Comparison of ENCODE assay signal across 19 mouse cellular contexts in the genomic region with DNA sequence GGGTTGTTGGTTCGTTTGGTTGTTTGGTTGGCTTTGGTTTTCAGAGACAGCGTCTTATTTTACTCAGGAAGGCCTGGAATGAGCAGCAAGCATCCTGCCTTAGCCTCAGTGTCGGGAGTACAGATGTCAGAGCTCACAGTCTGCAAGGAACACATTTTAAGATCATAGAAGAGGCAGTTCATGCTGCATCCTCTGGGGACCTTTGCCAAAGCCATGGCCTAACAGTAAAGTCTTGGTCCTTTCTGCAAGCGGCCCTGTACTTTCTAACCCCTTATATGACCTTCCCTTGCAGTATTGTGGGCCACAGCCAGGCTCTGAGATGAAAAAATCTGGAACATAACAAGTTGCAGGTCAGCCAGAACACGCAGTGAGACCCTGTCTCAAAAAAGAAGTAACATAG. TPM values are rescaled to one million over a fixed set of nuclear protein-coding genes. Genes with fewer than 3 reads are reported as not detected.
A peak's percentile ranks its signal among the peaks of the same experiment; 100 is the strongest.
DNase-seq lines count a peak whose midpoint lies in the region; ATAC-seq and TF ChIP-seq lines count a peak whose summit lies in the region.
"Had no signal": no experiment of that assay in that cellular context is flagged by ENCODE, and none has a peak within 500 bp of the region (broad histone marks: within the 10 kb centered on the region; RNA-seq: fewer than 3 reads in every experiment).

No protein-coding gene starts in this region.

- peaks cover 6% of the 10 kb centered on the region; the same call in 1 of the 2 replicates for H3K4me1 ChIP-seq in intestine, postnatal 0 days (replicated peaks; ENCODE audit: control insufficient read depth, insufficient read depth, low read length)
- 0 out of 2 replicates have a peak, but pooled peaks cover 3% of the 10 kb centered on the region for H3K4me1 ChIP-seq in intestine, embryonic 15.5 days (replicated peaks)
- H3K4me1 ChIP-seq: forebrain, embryonic 15.5 days; hindbrain, embryonic 15.5 days had no signal

- H3K27ac ChIP-seq in intestine, postnatal 0 days (ENCODE audit: low read depth, low read length): no peak overlapping the region
- no peak overlapping the region for H3K27ac ChIP-seq in intestine, embryonic 15.5 days
- H3K27ac ChIP-seq: embryonic facial prominence, embryonic 12.5 days; forebrain, embryonic 15.5 days; hindbrain, embryonic 15.5 days had no signal

- DNase-seq in kidney, postnatal 10 days: peak; percentile 49
- no peak for DNase-seq in kidney, adult 18-20 months
- DNase-seq in lung, postnatal 10 days: peak; percentile 19
- no peak for DNase-seq in lung, postnatal 4 days
- no peak for DNase-seq in cerebellum, adult 11 months
- DNase-seq: adrenal gland, adult 2 months; adrenal gland, postnatal 36 days; cerebellum, adult 11-12 months; cerebellum, adult 9-10 months; cerebellum, postnatal 25 days; gastrocnemius, postnatal 36 days; heart, adult 18-20 months; heart, postnatal 36 days had no signal

- H3K9me3 ChIP-seq in intestine, postnatal 0 days (ENCODE audit: control insufficient read depth): no peaks in the 10 kb centered on the region
- H3K9me3 ChIP-seq in intestine, embryonic 15.5 days: no peaks in the 10 kb centered on the region
- H3K9me3 ChIP-seq: embryonic facial prominence, embryonic 12.5 days; forebrain, embryonic 15.5 days; heart, embryonic 12.5 days; hindbrain, embryonic 15.5 days had no signal

- WGBS in intestine, postnatal 0 days: 75% methylated on average over 5 of the region's 5 CpGs
- 67% methylated on average over 5 of the region's 5 CpGs for WGBS in intestine, embryonic 15.5 days

- no peak overlapping the region for H3K9ac ChIP-seq in intestine, postnatal 0 days (ENCODE audit: low read depth, low read length)
- no peak overlapping the region for H3K9ac ChIP-seq in intestine, embryonic 15.5 days
- H3K9ac ChIP-seq: embryonic facial prominence, embryonic 12.5 days; forebrain, embryonic 15.5 days; heart, embryonic 12.5 days; hindbrain, embryonic 15.5 days had no signal

- no peaks in the 10 kb centered on the region for H3K36me3 ChIP-seq in intestine, postnatal 0 days (ENCODE audit: control insufficient read depth, insufficient read depth)
- no peaks in the 10 kb centered on the region for H3K36me3 ChIP-seq in intestine, embryonic 15.5 days
- H3K36me3 ChIP-seq: embryonic facial prominence, embryonic 12.5 days; forebrain, embryonic 15.5 days; heart, embryonic 12.5 days; hindbrain, embryonic 15.5 days had no signal

- no peaks in the 10 kb centered on the region for H3K27me3 ChIP-seq in intestine, postnatal 0 days (replicated peaks; ENCODE audit: control insufficient read depth, insufficient read depth, low read length)
- no peaks in the 10 kb centered on the region for H3K27me3 ChIP-seq in intestine, embryonic 15.5 days (replicated peaks)
- H3K27me3 ChIP-seq: embryonic facial prominence, embryonic 12.5 days; forebrain, embryonic 15.5 days; heart, embryonic 12.5 days; hindbrain, embryonic 15.5 days had no signal

- H3K4me2 ChIP-seq in intestine, postnatal 0 days (replicated peaks; ENCODE audit: low read depth): no peak overlapping the region
- H3K4me2 ChIP-seq in intestine, embryonic 15.5 days (replicated peaks): no peak overlapping the region
- H3K4me2 ChIP-seq: embryonic facial prominence, embryonic 12.5 days; forebrain, embryonic 15.5 days; heart, embryonic 12.5 days; hindbrain, embryonic 15.5 days had no signal

- 0 out of 2 replicates have a peak, but pooled peaks have one; percentile 9 for TF ChIP-seq CTCF in intestine, postnatal 0 days (IDR thresholded peaks at IDR 0.05; ENCODE audit: low read depth)

- H3K4me3 ChIP-seq in intestine, postnatal 0 days (ENCODE audit: low read depth, low read length): no peak overlapping the region
- H3K4me3 ChIP-seq in intestine, embryonic 15.5 days (replicated peaks): no peak overlapping the region
- H3K4me3 ChIP-seq: embryonic facial prominence, embryonic 12.5 days; forebrain, embryonic 15.5 days; heart, embryonic 12.5 days; hindbrain, embryonic 15.5 days had no signal

- no peak for ATAC-seq in intestine, postnatal 0 days
- no peak for ATAC-seq in intestine, embryonic 15.5 days
- ATAC-seq: forebrain, embryonic 15.5 days had no signal

RNA-seq across cellular contexts. Expression of a gene that starts 38.1 kb away (rescaled TPM):
- polyA plus RNA-seq in intestine, postnatal 0 days (2015; fragmentation: Nextera tagmentation; extraction: Ambion mirVana): 33.1 and 37.0 TPM in 2 replicates
- 48.0 and 50.4 TPM in 2 replicates for polyA plus RNA-seq in intestine, embryonic 15.5 days (2015; fragmentation: Nextera tagmentation; extraction: Ambion mirVana)

Comparison
In these comparisons a context has a peak if more than half of its experiments do, and no peak if none do; other contexts are left out.
1. DNase-seq: peak in kidney, postnatal 10 days (single experiment) and lung, postnatal 10 days (single experiment); none in kidney, adult 18-20 months (single experiment), lung, postnatal 4 days (0 of 2) and cerebellum, adult 11 months (single experiment).